Mouse (Mus musculus) liver, adult 2 months (tissue): ENCODE measurements around the gene Ugp2.

Experiments
- CTCF ChIP-seq: fragments of 200-500 bp; IDR thresholded peaks from 2 replicates; pipeline ENCODE4 v1.5.1; 2011; ENCODE audit warnings: low read depth, low read length, control low read depth
- POLR2A ChIP-seq: fragments of 200-500 bp; IDR thresholded peaks from 2 replicates; pipeline ENCODE4 v1.6.1; 2011; ENCODE audit warnings: low read length, control low read depth; ENCODE audit not compliant: insufficient read depth; ENCODE audit errors: extremely low read depth

DNA sequence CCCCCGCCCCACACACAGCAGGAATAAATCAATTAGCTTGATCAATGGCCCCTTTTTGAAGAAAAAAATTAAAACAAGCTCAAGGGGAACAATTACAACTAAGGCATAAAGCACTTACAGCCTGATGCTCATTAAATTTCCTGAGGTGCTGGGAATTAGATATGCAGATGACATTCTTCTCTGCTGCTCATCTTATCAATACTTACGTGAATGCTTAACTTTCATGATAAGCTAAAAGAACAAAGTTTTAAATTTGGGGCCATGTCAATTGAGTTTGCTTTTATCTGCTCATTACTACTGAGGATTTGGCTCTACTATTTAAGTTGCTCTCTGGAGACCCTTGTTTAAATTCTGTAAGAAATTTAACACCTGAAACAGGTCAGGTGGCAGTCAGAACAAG lies 22.1 kb downstream of the Ugp2 start:
- no peak for TF ChIP-seq CTCF
- TF ChIP-seq POLR2A = no peak
